Mouse (Mus musculus): ENCODE measurements around the gene Hist1h3i.

Gene Hist1h3i

GRCm38 (mm10) chr13:21734010-21734905 lies 48.9 kb downstream of the Hist1h3i start:
- no peak for DNase-seq (ENCODE audit: low read depth, low spot score)

DNA sequence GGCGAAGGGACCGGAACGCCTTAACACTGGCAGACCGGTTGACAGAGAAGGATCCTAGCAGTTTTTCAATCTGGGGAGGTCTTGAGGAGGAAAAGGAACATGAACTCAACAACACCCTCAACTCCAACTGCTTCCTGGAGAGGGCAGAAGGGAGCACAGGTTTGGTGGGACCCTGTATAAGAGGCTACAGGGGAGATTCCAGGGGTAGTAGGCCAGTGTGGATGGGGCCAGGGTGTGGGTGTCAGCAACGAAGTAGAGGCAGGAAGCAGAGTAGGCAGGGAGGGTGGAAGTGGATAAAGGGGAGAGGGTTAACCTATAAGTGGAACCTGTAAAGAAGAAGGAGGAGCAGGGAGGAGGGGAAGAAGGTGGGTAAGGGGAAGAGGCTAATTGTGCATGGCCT lies 49.7 kb downstream of the Hist1h3i start:
- DNase-seq (ENCODE audit: low read depth, low spot score) = no peak

Data from WW6 (cell line).